Mouse (Mus musculus): ENCODE measurements around the gene Rsph6a.

DNA sequence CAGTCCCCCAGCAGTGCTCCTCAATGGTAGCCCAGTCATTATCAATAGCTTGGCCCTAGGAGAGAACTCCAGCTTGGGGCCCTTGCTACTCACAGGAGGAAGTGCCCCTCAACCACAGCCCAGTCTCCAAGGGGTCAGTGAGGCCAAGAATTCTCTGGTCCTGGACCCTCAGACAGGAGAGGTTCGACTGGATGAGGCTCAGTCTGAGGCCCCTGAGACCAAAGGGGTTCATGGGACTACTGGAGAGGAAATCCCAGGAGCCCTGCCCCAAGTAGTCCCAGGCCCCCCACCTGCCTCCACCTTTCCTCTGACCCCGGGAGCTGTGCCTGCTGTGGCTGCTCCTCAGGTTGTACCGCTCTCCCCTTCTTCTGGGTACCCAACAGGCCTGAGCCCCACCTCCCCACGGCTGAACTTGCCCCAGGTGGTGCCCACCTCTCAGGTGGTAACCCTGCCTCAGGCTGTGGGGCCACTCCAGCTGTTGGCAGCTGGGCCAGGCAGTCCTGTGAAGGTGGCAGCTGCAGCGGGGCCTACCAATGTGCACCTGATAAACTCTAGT lies 42.0 kb downstream of the Rsph6a start:
- no peak for TF ChIP-seq POLR2A (IDR thresholded peaks at IDR 0.05; ENCODE audit: insufficient read depth, low read depth, low read length)
- no peak for TF ChIP-seq CTCF (IDR thresholded peaks at IDR 0.05; ENCODE audit: insufficient read depth, low read depth, low read length)
